Mouse (Mus musculus) mouse embryonic stem cell (cell line): ENCODE measurements around the gene Scamp5.

Experiments used
- in situ Hi-C, 2 experiments: fragments of 300-500 bp; cut with MboI; formaldehyde crosslinking; loops; 1 replicate in 1 of 2; 3 replicates in 1 of 2; pipeline ENCODE4 v1.14.3; 2019 to 2020; ENCODE audit warnings: low sequenced_read_pairs in 2 of 2, low pct_unique_long_range_greater_than_20kb in 1 of 2, mixed read lengths in 1 of 2; ENCODE audit not compliant: unreplicated experiment in 1 of 2

Scamp5 gene

DNA sequence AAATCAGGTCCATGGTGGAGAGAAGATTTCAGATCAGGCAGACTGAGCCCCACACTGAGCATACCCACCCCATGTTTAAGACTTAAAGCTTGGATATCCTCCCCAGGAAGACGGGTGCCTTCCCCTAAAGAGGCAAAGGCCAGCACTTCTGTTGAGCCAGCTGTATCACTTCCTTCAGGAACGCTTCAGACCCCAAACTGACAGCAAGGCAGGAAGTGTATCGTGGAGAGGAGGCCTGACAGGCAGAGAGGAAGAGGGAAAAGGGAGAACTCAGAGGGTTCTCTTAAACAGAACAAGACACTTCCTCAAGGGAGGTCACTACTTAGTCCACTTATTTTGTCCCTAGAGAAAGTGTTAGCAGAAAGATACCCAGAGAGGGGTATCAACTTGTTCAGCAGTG is 1.8 kb downstream of the Scamp5 start:
- in situ Hi-C loops, result no loop called here

DNA sequence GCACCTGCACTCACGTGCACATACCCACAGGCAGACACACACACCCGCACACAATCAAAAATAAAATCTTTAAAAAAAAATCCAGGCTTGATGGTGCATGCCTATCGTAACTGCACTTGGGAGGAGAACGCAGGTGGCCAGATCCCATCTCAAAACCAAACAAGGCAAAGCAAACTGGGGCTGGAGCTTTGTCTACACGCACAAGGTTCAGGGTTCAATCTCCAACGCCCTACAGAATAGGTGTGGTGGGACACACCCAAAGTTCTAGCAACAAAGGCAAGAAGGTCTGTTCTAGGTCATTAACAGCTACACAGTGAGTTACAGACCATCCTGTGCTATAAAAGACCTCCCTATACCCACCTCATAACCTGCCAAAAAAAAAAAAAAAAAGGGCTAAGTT is 5.0 kb downstream of the Scamp5 start:
- in situ Hi-C loops, result no loop called here

DNA sequence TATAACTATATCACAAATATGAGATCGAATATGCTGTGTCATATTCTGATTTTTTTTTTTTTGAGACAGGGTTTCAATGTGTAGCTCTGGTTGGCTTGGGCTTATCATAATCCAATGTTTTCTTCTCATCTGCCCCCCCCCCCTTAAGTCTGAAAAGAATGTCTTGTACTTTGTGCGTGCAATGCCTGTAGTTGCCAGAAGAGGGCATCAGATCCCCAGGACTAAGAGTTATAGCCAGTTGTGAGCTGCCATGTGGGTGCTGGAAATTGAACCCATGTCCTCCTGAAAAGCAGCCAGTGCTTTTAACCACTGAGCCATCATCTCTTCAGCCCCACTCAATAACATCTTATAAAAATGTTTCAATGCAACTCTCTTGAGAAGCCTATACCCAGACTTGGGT is 8.2 kb downstream of the Scamp5 start:
- in situ Hi-C loops, result no loop called here

DNA sequence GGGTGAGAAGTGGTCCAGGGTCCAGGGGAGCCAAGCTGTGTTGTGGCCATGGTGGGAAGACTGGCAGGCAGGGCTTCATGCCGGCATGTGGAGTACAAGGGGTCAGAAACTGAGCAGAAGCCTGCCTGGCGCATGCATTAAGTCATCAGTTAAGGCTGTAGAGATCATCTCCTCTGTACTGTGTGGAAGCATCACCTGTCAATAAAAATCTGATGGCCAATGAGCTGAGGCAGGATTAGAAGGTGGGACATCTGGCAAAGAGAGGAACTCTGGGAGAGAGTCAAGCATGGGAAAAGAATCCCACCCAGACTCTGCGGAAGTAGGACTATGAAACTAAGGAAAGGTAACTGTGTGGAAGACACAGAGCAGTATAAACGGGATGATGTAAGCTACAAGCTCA is 14.3 kb downstream of the Scamp5 start:
- in situ Hi-C loops, result no loop called here

DNA sequence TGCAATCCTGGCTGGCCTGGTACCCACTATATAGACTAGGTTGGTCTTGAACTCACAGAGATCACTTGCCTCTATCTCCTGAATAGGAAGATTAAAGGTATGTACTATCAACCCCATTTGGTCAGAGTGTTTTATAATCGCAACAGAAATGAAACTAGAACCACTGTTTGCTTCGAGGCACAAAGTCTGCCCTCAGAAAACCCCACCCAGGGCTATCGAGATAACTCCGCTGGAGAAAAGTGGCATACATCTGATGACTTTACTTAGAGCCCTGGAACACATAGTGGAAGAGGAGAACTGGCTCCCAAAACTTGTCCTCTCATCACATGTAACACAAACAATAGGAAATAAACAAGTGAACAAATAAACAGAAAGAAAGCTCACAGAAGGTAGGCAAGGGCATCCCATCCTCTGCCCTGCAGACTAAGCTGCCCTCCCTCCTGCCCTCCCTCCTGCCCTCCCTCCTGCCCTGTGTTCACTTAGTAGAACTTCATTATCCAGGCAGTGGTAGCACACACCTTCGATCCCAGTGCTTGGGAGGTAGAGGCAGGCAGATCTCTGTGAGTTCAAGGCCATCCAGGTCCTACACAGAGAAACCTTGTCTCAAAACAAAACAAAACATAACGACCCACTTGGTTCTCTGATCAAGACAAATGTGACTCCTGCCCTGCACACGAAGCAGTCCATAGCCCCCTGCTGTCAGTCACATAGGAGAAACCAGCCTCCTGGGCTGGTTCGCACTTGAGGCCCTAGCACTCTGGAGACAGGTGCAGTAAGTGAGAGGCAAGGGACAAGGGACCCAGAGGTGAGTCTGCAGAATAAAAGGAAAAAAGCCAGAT is 15.0 kb downstream of the Scamp5 start:
- in situ Hi-C loops, result no loop called here

DNA sequence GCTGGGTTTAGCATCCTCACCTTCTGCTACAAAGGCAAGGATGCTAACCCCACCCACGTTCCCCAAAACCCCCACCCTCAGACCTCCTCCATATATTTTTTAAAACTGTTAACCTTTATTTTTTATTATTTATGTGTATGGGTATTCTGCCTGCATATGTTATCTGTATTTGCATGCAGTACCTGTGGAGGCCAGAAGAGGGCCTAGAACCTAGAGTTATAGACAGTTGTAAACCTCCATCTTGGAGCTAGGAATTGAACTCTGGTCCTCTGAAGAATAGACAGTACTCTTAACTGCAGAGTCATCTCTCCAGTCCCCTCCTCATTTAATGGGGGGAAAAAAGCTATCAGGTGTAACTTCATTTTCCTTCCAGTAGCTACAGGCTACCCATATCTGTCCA is 18.1 kb downstream of the Scamp5 start:
- in situ Hi-C loops, result no loop called here

DNA sequence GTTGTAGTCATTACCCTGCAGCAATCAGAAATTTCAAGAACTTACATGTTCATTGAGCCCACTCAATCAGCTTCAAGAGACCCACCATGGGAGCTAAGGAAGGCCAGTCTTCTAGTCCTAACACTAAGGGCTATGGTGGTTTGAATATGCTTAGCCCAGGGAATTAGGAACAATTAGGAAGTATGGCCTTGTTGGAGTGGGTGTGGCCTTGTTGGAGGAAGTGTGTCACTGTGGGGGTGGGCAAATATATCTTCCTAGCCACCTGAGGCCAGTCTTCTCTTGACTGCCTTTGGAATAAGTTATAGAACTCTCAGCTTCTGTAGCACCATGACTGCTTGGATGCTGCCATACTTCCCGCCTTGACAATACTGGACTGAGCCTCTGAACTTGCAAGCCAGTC is 27.2 kb downstream of the Scamp5 start:
- in situ Hi-C loops, result no loop called here

DNA sequence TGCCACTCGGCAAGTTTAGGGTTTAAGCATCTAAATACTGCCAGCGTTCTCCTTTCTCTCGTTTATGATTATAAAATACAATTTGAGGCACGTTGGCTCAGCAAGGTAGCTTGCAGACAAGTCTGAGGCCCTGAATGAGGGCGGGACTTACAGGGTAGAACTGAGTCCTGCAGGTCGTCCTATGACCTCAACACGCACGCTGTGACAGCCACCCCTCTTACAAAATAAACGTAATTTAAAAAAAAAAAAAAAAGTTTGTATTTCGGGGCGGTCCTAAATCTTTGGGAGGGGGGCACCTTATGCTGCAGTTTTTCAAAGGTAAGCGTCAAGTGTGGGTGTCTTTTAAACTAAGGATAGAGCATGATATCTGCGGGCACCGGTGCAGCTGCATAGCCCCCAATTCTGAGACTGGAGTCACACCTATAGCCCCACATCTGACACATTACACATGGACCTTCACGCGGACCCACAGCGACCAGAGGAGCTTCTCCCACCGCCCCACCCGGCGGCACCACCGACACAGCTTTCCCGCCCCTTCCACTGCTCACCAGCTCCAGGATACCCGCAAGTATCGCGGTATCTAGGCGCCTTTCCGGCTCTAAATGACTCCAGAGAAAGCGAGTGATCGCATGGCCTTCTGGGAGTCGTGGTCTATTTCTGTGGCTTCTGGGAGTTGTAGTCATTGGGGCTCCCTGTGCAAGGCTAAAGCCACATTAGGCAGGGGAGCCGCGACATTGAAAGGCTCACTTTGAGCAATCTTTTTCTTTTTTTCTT is 28.2 kb downstream of the Scamp5 start, which contains the start of gene Ppcdc:
Gene Ppcdc, minus strand, starts transcription at position 603 of the 774 bp plus-strand sequence.
- in situ Hi-C loops, result loop anchor here in 1 of 2 experiments (10.0 kb wide), 1 partner anchor 165 kb away; no protein-coding TSS in a partner anchor

DNA sequence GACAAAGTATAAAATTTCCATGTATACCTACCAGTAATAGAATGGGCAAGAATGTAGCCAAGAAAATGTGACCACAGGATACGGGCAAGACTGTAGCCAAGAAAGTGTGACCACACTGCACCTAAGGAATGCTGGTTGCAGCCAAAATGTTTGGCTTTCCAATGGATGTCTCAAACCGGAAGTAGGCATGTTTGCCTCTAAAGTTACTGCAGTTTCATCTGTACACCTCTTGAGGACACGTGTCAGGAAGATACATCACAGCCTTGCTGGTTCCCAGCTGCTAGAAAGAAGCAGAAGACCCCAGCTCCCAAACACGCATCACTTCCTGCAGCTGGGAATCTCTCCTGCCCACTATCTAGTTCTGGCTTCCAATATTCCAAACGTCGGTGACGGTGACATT is 28.8 kb downstream of the Scamp5 start:
- in situ Hi-C loops, result loop anchor here in 1 of 2 experiments (10.0 kb wide), 1 partner anchor 164 kb away; no protein-coding TSS in a partner anchor

DNA sequence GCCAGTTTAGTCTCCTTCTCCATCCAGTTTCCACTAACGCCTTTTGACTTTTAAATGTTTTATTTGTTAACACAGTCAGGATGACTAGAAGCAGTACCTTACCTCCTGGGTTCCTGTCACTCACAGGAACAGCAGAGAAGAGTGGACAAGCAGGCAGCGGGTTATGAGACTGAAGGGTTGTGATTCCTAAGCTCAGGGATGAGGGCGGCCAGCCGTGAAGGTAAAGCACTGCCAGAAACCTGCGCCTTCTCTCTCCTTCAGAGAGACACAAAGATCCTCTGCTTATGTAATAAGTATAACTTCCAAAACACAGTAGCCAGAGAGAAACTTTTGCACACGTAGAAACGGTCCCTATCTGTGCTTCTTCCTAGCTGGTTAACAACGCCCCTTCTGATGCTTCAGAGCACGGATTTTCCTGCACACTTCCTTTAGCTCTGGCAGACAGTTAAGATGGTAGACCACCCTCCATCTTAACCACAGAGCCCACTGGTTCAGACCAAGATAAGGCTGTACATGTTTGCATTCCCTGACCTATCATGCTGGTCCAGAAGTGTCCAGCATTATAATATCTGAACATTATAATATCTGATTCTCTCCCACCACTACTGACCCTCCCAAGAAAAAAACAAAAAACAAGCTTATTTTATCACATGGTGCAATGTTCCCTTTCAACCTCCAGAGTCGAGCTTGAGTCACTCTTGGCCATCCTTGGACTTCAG is 29.8 kb downstream of the Scamp5 start:
- in situ Hi-C loops, result loop anchor here in 1 of 2 experiments (10.0 kb wide), 1 partner anchor 163 kb away; no protein-coding TSS in a partner anchor

DNA sequence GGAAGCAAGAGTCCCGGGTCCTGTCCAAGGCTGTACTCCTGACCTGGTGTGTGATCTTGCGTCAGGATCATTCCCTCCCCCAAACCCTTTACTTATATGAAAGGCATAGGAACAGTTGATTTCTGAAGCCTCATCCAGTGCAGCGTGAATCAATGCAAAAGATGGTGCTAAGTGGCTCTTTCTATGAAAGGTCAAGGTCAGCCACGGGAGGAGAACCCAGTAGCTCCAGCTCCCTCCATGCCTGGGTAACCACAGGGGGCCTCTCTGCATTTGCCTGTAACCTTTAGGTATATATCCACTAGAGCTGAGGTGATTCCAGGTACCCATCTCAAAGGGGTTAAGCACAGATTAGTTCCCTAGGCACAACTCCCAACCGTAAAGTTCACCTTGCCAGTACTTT is 31.7 kb downstream of the Scamp5 start:
- in situ Hi-C loops, result loop anchor here in 1 of 2 experiments (10.0 kb wide), 1 partner anchor 161 kb away; no protein-coding TSS in a partner anchor

DNA sequence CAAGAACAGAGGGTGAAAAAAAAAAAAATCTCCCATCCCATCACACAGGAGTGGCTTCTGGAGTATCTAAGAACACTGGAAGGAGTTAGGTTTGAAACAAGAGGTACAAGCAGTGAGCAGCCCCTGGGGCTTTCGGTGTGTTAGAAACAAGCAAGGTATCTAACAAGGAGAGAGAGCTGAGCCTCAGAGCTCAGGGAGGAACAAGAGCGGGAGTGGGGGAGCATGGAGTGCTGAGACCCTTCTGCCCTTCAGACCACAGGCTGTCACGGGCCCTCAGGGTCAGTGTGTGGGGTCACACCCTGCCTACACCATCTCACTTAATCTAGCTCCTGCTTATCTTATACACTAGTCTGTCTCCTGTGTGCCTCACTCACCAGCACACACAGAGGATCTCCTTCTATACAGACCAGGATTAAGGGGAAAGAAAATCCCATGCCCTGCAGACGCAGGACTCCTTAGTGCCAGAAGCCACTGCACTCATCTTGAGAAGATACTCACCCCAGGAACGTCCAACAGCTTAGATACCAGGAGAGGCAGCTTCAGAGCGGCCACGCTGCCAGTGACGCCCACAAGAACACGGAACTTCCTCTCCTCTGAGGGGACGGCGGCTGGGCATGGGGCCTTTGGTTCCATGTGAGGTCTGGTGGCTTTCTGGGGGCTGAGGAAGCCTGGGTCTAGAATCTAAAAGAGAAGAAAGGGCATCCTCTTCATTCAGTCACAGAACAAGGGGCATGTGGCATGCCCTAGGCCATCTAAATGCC is 33.3 kb downstream of the Scamp5 start:
- in situ Hi-C loops, result loop anchor here in 1 of 2 experiments (10.0 kb wide), 1 partner anchor 160 kb away; no protein-coding TSS in a partner anchor

DNA sequence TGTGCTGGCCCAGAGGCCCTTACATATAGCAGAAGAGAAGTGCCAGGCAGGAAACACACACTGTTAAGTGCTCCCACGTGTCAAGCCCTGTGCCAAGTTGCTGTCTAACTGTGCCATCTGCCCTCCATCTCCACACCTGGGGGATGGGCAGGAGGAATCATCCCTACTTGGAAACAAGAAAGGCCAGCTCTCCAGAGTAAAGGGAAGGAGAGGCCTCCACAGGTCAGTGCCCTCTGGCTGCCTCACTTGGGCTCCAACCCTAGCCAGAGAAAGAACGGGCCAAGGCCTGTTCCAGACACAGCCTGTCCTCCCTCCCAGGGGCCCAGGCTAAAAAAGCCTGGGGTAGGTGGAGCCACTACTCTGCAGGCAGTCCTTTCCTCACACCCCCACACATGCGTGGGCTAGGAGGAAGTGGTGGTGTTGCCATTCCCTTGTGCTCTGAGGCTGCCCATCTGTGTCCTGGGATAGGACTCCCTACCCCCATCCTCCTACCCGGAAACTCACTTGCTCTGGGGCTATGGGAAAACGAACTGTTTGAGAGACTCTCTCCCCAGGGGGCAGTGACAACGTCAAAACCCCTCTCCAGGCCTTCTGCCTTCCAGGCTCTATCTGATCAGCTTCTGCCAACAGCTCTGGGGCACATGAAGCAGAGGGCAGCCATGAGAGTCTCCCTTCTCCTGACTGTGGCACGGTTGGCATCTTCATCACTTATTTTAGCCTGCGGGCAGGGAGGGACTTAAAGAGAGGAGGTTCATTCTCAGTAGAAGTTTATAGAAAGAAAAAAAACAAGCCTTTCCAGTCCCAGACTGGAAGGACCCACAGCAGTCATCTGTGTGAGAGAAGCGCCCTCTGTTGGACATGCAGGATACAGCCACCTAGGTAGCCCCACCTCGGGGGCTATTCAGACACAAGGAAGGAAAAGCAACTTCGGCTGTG is 34.5 kb downstream of the Scamp5 start:
- in situ Hi-C loops, result loop anchor here in 1 of 2 experiments (10.0 kb wide), 1 partner anchor 159 kb away; no protein-coding TSS in a partner anchor

DNA sequence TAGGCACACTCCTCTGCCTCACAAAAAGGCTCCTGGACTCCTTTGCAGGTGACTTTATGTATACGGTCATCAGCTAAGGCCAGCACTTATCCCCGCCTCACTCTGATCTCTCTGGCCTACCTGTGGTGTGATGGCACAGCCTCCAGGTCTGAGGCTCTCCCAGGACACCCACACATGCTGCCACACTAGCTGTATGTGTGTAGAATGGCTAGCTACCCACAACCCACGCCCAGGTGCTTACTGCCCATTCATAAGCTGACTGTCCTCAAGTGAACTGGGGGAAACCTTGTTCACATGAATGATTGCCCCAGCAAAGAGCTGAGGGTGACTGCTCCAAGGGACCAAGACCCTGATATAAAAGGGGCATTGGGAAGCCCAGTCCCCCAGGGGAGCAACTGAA is 35.4 kb downstream of the Scamp5 start:
- in situ Hi-C loops, result loop anchor here in 1 of 2 experiments (10.0 kb wide), 1 partner anchor 158 kb away; no protein-coding TSS in a partner anchor

DNA sequence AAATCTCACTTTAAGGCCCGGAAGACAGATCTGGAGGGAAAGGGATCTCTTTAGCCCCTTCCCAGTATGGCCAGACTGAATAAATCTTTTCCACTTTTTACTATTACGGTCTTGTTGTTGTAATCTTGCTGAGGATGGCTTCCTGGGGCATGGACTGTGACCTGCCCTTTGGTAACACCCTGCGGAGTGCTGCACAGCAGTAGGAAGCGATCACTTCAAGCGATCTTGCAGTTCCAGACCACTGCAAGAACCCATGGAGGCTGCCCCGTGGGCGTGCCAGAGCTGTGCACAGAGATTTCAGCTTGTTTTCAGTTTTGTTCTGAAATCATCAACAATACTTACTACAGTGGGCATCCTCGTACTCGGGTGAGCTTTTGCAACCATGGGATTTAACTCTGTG is 36.7 kb downstream of the Scamp5 start:
- in situ Hi-C loops, result loop anchor here in 1 of 2 experiments (10.0 kb wide), 1 partner anchor 156 kb away; no protein-coding TSS in a partner anchor

DNA sequence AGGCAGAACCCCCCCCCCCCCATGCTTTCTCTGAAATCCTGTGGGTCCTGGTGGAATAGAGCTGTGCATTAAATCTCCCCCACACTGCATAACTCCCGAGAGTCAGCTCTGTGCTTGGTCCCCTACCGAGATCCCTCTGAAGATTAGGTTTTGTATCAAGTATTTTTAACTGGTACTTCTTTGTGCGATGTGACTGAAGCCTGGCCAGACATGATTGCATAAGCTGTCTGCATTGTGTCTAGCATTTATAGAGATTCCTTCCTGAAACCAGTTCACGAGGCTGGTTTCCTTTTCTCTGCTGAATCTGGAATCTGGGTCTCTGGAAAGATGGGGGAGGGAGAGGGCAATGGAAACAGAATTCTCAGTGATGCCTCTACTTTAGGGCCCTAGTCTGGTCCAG is 39.5 kb downstream of the Scamp5 start:
- in situ Hi-C loops, result loop anchor here in 1 of 2 experiments (5.0 kb wide), 1 partner anchor 171 kb away; no protein-coding TSS in a partner anchor

DNA sequence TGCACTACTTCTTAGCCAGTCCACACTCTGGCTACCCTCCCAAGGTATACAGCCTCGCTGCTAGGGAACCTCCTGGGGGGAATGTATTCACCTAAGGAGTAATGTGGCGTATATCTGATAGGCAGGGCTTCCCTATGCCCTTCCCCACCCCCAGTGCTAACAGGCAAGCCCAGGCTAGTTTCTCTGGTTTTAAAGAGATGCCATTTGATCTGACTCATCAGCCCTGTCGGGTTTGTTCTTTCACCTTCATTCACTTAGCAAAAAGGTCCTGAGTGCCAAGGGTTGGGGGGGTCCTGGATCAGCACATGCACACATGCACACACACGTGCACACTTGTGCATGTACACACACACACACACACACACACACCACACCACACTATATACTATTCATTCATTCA is 39.9 kb downstream of the Scamp5 start:
- in situ Hi-C loops, result loop anchor here in 1 of 2 experiments (5.0 kb wide), 1 partner anchor 171 kb away; no protein-coding TSS in a partner anchor
